Mouse (Mus musculus) liver, postnatal 0 days (tissue): ENCODE measurements around the gene Adprh.

Experiments used
- CTCF ChIP-seq: sonication (generic); IDR thresholded peaks from 2 replicates; pipeline ENCODE4 v1.5.1; 2016; ENCODE audit warnings: antibody characterized with exemption, low read depth
- EP300 ChIP-seq: IDR thresholded peaks from 2 replicates; pipeline ENCODE4 v1.6.1; 2016; ENCODE audit warnings: antibody characterized with exemption, low read depth, mild to moderate bottlenecking

GRCm38 (mm10) chr16:38474677-38475286 lies 22.3 kb upstream of the Adprh start:
- no peak for TF ChIP-seq EP300
- TF ChIP-seq CTCF = no peak
